Mouse (Mus musculus): ENCODE data around the gene H2-Q6.
A peak's percentile ranks its signal among the peaks of the same experiment; 100 is the strongest.
"Not testable (repeated sequence)": the region's sequence is repeated elsewhere in the genome, so short reads cannot be mapped to it uniquely, and the experiment has no call there.

The H2-Q6 gene

DNA sequence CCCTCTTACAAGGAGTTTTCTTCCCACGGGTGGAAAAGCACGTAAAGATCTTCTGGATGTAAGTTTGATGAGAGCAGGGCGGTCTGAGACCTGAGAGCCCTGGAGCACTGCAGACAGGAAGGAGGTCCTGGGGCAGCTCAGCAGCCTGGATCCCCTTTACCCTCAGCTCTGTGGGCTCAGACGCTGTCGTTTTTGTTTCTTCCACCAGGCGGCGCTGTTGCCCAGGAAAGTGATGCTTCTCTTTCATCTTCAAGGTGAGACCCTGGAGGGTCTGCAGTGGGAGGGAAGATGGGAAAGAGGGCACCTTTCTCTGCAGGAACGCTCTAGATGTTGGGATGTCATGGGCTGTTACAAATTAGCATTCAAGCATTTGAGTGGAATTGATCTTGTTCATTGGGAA lies 10.2 kb downstream of the H2-Q6 start:
- peak; percentile 83 for DNase-seq (ENCODE audit: low read depth, low spot score)

DNA sequence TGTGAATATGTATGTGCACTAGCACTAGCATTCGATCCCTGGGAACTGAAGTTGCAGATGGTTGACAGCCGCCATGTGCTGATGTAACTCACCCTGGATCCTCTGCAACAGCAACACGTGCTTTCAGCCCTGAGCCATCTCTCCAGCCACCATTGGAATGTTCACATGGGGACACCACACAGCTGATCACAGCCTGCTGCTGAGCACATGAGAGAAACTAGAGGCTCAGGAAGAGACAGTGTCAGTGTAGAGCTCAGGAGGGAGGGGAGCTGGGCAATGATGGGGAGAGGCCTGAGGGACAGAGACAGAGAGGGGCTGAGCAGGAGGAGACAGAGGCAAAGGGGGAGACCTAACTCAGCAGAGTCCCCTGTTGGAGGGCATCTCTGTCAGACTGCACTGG lies 10.9 kb downstream of the H2-Q6 start:
- peak; percentile 8 for DNase-seq (ENCODE audit: low read depth, low spot score)

DNA sequence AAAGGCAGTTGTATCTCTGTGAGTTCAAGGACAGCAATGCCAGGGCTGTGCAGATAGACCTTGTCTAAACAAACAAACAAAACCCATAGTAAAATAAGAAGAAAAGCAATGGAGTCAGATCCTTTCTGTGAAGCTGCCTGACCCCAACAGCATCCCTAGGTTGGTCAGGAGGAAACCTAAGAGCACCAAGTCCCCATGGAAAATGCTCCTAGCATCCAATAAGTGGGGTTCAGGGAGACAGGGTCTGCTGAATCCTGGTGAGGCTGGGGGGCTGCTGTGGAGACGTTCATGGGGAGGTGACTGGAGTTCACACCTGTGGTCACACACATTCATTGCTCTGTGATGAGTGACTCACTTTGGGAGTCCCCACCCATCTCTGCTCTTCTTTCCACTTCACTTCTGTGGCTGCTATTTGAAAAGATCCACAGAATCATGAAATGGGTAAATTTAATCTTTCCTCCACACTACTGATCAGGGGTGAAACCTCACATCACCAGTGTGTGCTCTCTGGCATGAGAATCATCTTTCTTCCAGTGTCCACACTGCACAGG lies 12.8 kb downstream of the H2-Q6 start:
- DNase-seq (ENCODE audit: low read depth, low spot score) = not testable (repeated sequence)

DNA sequence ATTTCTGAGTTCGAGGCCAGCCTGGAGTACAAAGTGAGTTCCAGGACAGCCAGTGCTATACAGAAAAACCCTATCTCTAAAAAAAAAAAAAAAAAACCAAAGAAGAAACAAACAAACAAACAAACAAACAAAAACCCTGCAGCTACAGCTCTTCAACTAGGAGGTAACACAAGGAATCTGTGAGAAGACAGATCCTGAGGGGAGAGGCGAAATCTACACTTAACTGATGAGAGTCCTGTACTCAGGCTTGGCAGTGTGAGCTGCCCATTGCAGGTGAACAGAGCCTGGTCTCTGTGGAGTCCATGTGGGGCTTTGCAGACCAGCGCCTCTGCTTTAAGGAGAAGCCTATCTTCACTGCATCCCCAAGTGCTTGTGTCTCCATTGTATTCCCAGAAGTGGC lies 13.7 kb downstream of the H2-Q6 start:
- DNase-seq (ENCODE audit: low read depth, low spot score) = peak; percentile 9

DNA sequence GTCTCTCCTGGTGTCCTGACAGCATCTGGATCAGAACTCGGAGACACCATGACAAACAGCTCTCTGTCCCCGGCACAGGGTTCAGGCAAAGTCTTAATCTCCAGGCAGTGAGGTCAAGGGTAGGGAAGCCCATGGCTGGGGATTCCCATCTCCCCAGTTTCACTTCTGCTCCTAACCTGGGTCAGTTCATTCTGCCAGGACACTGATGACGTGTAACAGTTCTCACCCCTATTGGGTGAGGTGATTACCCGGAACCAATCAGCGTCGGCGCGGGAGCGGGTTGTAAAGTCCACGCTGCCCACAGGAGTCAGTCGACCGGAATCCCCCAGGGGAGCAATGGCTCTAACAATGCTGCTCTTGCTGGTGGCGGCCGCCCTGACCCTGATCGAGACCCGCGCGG lies 14.2 kb downstream of the H2-Q6 start, which contains the start of gene H2-Q7:
Gene H2-Q7, plus strand, starts transcription at position 271 of the 400 bp plus-strand sequence.
- peak; percentile 67 for DNase-seq (ENCODE audit: low read depth, low spot score)

DNA sequence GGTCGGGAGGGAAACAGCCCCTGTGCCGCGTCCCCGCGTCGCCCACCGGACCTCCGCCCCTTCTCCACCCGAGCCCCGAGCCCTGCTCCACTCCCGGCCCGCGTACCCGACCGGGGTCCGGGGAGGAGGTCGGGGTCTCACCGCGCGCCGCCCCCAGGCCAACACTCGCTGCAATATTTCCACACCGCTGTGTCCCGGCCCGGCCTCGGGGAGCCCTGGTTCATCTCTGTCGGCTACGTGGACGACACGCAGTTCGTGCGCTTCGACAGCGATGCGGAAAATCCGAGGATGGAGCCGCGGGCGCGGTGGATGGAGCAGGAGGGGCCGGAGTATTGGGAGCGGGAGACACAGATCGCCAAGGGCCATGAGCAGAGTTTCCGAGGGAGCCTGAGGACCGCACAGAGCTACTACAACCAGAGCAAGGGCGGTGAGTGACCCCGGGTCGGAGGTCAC lies 14.7 kb downstream of the H2-Q6 start:
- DNase-seq (ENCODE audit: low read depth, low spot score) = peak; percentile 21

DNA sequence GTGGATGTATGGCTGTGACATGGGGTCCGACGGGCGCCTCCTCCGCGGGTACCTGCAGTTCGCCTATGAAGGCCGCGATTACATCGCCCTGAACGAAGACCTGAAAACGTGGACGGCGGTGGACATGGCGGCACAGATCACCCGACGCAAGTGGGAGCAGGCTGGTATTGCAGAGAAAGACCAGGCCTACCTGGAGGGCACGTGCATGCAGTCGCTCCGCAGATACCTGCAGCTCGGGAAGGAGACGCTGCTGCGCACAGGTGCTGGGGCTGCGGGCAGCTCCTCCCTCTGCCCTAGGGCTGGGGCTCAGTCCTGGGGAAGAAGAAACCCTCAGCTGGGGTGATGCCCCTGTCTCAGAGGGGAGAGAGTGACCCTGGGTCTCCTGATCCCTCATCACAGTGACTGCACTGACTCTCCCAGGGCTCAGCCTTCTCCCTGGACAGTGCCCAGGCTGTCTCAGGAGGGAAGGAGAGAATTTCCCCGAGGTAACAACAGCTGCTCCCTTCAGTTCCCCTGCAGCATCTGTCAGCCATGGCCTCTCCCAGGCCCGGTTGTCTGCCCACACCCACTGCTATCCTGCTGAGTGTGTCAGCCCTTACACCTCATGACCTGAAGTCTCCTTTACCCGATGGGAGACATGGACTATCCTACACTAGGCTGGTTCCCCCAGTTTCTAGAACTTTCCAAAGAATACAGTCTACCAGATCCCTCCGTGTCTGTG lies 15.4 kb downstream of the H2-Q6 start:
- peak; percentile 50 for DNase-seq (ENCODE audit: low read depth, low spot score)

DNA sequence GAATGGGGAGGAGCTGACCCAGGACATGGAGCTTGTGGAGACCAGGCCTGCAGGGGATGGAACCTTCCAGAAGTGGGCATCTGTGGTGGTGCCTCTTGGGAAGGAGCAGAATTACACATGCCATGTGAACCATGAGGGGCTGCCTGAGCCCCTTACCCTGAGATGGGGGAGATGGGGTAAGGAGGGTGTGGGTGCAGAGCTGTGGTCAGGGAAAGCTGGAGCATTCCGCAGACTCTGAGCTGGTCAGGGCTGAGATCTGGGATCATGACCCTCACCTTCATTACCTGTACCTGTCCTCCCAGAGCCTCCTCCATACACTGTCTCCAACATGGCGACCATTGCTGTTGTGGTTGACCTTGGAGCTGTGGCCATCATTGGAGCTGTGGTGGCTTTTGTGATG lies 17.7 kb downstream of the H2-Q6 start:
- not testable (repeated sequence) for DNase-seq (ENCODE audit: low read depth, low spot score)

DNA sequence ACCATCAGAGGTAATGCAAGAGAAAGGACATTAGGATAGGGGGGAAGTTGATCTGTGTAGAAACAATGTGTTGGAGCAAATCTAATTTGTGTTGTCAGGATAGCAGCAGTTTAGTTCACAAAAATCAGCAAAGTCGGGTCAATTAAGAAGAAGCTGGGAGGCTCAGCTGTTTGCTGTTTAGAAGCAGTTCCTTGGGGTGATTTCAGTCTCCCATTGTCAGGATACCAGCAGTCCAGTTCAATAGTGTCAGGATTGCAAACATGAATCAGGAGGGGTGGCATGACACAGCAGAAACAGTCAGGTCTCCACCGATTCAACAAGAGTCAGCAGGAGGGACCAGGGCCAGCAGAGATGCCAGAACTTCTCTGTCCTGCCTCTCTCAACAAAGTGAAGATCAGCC lies 19.9 kb downstream of the H2-Q6 start:
- DNase-seq (ENCODE audit: low read depth, low spot score) = not testable (repeated sequence)

DNA sequence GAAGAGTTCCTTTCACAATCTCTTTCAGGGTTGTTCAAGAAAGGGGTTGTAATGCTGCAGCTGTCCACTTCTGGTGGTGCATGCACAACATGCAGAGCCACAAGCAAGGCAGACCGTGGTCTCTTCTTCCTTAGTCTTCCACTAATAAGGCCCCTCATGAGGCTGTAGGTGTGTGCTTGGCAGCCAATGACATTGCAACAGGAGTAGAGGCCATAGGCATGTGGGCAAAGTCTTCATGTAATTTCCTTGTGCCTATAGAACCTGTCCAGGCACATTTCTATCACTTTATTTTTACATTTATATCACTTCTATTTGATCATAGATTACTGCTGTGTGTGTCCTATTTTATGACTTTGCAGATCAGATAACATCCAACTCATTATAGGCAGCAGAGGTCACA lies 33.6 kb downstream of the H2-Q6 start:
- DNase-seq (ENCODE audit: low read depth, low spot score) = not testable (repeated sequence)

DNA sequence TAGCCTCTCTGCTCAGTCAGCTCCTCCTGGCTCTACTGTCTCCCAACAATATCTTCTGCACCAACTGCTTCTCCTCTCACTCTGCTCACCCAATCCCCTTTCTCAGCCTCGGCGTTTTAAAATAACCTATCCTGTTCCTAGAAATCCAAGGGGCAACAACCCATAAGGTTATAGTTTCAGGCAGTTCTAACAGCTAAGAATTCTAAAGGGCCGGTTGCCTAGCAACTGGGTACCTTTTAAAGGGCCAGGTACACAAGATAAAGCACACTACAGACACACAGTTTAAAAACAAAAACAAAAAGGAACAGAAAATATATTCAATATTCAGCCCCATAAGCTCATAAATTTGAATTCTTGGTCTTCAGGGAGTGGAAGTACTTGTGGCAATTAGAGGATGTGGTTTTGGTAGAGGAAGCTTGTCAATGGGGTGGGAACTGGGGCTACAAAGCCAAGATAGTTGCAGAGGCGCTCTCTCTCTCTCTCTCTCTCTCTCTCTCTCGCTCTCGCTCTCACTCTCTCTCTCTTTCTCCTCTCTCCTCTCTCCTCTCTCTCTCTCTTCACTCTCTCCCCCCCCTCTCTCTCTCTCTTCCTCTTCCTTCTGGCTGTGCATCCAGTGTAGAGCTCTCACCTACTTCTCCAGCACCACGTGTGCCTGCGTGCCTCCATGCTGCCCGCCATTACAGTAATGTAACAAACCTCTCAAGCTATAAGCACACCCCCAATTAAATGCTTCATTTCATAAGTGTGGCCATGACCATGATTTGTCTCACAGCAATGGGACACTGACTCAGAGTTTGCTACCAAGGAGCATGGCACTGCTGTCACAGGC lies 36.1 kb downstream of the H2-Q6 start:
- DNase-seq (ENCODE audit: low read depth, low spot score) = not testable (repeated sequence)

DNA sequence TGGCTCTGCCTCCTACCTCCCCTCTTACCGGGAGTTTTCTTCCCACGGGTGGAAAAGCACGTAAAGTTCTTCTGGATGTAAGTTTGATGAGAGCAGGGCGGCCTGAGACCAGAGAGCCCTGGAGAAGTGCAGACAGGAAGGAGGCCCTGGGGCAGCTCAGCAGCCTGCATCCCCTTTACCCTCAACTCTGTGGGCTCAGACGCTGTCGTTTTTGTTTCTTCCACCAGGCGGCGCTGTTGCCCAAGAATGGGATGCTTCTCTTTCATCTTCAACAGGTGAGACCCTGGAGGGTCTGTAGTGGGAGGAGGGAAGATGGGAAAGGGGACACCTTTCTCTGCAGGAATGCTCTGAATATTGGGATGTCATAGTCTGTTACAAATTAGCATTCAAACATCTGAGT lies 41.0 kb downstream of the H2-Q6 start:
- peak; percentile 69 for DNase-seq (ENCODE audit: low read depth, low spot score)

DNA sequence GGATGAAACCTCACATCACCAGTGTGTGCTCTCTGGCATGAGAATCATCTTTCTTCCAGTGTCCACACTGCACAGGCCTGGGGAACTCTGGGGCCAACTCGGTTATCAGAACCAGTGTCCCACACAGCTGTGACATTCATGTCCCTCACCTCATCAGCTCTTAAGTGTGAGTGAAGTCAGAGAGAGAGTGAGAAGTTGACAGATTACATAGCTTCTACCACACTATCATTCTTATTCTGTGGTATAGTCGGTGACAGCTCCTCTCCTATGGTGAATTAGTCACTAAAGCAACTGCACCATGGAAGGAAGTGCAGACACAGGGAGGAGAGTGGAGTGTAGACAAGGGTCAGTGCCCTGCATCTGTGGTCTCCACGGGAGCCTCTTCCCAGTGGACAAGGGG lies 44.3 kb downstream of the H2-Q6 start:
- DNase-seq (ENCODE audit: low read depth, low spot score) = not testable (repeated sequence)

DNA sequence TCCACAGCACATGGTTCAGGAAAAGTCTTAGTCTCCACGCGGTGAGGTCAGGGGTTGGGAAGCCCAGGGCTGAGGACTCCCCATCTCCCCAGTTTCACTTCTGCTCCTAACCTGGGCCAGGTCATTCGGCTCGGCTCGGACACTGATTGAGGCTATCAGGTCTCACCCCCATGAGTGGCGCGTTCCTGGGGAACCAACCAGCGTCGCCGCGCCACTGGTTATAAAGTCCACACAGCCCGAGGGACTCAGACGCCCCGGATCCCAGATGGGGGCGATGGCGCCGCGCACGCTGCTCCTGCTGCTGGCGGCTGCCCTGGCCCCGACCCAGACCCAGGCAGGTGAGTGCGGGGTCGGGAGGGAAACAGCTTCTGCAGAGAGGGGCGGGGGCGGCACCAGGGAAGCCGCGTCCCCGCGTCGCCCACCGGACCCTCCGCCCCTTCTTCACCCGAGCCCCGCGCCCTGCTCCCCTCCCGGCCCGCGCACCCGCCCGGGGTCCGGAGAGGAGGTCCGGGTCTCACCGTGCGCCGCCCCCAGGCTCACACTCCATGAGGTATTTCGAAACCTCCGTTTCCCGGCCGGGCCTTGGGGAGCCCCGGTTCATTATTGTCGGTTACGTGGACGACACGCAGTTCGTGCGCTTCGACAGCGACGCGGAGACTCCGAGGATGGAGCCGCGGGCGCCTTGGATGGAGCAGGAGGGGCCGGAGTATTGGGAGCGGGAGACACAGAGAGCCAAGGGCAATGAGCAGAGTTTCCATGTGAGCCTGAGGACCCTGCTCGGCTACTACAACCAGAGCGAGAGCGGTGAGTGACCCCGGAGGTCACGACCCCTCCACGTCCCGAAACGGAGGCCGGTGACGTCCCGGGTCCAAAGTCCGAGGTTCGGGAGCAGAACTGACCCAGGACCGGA lies 45.4 kb downstream of the H2-Q6 start, which contains the start of gene H2-Q10:
Gene H2-Q10, plus strand, starts transcription at position 248 of the 910 bp plus-strand sequence.
- DNase-seq (ENCODE audit: low read depth, low spot score) = peak; percentile 13
